Mouse (Mus musculus): ENCODE results near the gene Spata31d1d.
"Not testable (repeated sequence)": the region's sequence is repeated elsewhere in the genome, so short reads cannot be mapped to it uniquely, and the experiment has no call there.

Spata31d1d gene

DNA sequence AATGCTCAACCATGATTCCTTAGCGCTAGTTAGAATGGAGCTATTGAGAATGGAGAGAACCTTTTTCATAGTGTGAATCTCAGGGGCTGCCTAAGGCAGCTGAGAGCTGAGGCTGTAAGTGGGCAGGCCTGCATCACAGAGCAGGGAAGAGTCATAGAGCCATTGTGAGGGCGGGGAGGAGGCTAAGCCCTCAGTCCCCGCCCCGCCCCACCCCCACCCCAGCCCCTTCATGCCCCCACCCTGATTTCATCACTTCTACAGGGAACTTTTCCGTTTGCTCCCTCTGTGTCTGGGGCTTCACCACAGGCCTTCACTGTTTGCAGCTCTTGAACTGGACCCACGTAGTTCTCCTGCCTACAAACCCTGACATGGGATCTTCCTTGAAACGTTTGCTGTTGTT, at the start of gene Spata31d1d:
Gene Spata31d1d, minus strand, starts transcription at position 101 of the 400 bp plus-strand sequence.
- no peak for DNase-seq

DNA sequence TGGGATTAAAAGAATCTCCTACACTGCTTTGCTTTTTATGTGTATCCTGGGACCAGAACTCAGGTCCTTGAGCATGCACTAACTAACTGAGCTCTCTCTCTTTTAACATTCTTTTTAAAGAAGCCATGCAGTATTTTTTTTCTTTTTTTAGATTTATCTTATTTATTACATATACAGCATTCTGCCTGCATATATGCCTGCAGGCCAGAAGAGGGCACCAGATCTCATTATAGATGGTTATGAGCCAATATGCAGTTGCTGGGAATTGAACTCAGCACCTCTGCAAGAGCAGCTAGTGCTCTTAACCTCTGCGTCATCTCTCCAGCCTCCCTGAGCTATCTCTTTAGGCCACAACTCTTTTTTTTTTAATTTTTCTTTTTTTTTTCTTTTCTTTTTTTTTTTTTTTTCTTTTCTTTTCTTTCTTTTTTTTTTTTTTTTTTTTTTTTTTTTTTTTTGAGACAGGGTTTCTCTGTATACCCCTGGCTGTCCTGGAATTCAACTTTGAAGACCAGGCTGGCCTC, 48.3 kb upstream of the Spata31d1d start:
- not testable (repeated sequence) for DNase-seq

DNA sequence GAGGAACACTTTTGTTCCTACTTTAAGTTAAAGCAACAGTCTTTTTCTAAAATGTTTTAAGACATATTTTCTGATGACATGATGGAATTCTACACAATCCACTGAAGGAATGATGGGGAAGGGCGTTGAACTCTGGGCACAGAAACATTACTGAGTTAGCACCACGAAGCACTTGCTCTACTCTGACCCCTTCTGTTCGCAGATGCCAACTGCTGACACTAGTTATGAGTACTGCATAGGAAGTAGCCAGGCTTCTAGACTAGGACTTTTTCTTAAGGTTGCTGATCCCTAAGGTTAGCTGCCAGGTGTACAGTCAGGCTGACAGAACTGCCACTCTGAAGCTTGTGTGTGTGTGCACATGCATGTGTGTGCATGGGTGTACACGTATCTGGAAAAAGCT, 47.7 kb upstream of the Spata31d1d start:
- peak; percentile 19 for DNase-seq

GRCm38 (mm10) chr13:59775168-59775567, 43.6 kb upstream of the Spata31d1d start:
- DNase-seq = no peak

DNA sequence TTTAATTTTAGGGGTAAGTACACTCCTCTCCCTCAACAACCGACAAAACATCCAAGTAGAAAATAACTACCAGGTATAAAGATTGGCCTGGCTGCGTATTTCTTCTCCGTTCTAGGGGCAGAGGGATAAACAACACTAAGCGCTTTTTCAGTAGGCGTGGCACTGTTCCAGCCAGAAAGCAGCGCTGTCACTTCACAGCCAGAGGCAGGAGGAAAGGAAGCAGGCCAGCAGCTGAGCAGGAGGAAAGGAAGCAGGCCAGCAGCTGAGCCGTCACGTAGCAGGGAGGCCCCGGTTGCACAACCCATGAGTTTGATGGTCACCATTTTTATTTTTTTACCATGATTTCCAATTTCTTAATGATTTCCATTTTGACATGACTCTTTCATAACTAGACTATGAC, 39.7 kb upstream of the Spata31d1d start:
- DNase-seq = peak; percentile 32

- DNase-seq = no peak
Measured at GRCm38 (mm10) chr13:59770847-59771246, 39.3 kb upstream of the Spata31d1d start.

DNA sequence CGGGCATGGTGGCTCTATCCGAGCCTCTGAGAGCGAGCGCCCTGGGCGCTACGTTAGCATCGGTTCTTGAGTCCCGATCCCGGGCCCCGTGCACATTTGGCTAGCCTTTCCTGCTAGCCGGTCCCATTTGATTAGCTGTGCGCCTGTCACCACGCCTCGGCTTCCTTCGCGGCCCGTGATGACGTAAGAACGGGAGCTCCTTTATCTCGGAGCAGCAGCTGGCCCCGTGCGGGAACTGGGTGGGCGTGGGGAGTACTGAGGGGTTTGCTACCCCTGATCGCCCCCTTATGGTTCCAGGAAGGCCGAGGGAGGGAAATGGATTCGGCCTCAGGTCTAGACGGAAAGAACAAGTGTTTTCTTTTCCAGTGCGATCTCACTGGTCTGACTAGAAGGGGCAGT, 38.6 kb upstream of the Spata31d1d start:
- peak; percentile 86 for DNase-seq

- DNase-seq = peak; percentile 99
Measured at GRCm38 (mm10) chr13:59769296-59770163, 38.0 kb upstream of the Spata31d1d start, which contains the start of gene Isca1. TSS of gene Isca1 (minus strand) at chr13:59769810.

- DNase-seq = no peak
Measured at GRCm38 (mm10) chr13:59768531-59768930, 37.0 kb upstream of the Spata31d1d start.

DNA sequence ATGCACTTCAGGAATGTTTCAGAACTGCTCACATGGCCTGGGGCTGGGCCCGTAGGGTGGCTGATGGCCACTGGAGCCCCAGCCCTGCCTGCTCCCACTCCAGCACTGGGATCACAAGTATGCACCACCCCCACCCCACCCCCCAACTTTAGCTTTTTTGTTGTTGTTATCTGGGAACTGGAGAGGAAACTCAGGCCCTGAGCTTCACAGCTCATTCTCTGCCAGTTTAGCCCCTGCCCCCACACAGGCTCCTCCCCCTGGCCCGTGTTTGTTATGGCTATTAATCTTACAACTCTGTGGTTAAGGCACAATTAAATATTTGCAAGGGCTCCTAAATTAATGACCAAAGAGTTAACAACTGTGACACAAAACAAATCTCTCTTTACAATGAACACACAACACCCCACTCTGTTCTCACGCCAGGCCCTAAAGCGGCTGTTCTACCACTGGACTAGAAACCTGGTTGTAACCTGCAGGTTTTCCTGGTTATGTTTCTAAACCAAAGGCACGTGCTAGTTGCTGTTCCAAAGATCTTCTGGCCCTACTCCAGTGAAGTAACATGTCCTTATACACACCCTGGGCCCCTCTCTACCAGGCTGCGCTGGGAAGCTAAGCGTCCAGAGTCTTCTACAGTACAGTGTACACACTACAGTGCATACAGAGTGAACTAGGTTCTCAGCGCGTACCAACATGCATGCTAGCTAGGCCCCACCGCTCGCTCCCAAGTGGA, 35.4 kb upstream of the Spata31d1d start:
- no peak for DNase-seq

GRCm38 (mm10) chr13:59762791-59763190, 31.2 kb upstream of the Spata31d1d start:
- no peak for DNase-seq

DNA sequence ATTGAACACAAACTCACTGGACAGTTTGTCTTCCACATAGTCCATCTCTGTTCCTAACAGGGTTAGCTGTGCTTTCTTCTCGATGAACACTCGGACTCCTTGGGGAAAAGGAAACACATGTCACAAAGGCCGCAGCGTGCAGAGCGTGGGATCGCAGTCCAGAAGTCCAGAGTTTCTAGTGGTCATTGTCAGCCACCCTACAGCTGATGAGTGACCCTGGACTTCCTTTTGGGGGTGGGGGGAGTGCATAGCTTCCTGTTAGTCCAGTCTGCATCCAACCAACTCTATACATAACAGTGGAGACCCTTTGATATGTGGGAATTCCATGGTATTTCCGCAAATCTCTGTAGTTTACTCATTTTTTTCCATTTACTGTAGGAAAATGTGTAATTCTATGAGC, 25.4 kb upstream of the Spata31d1d start:
- no peak for DNase-seq

DNA sequence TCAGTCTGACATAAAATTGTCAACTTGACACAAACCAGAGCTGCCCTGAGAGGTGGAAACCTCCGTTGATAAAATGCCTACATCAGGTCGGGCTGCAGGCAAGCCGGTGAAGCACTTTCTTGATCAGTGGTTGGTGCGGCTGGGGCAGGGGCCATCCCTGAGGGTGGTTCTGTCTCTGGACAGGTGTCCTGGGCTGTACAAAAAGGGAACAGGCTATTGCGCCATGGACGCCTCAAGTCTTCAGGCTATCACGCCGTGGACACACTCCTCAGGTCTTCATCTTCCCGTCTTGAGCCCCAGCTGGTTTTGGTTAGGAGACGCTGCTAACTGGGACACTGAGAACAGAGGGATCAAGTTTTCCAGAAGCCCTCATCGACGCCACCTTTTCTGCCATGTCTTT, 18.8 kb upstream of the Spata31d1d start:
- DNase-seq = no peak

DNA sequence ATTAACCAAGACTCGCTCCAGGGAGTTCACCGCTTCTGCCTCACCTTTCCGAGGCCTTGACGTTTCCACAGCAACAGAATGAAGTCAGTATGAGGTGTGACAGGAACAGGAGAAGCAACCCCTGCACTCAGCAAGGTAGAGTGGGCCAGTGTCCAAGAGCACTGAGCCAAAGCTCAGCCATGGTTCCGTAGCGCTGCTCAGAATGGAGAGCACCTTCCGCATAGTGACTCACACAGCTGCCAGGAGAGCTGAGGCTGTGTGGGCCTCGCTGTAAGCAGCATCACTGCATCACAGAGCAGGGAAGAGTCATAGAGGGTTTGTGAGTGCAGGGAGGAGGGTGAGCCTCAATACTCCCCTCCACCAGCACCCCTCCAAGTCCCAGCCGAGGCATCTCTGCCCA, 15.2 kb upstream of the Spata31d1d start, which contains the start of gene 1700014D04Rik:
Gene 1700014D04Rik, minus strand, starts transcription at position 42 of the 400 bp plus-strand sequence.
- no peak for DNase-seq

DNA sequence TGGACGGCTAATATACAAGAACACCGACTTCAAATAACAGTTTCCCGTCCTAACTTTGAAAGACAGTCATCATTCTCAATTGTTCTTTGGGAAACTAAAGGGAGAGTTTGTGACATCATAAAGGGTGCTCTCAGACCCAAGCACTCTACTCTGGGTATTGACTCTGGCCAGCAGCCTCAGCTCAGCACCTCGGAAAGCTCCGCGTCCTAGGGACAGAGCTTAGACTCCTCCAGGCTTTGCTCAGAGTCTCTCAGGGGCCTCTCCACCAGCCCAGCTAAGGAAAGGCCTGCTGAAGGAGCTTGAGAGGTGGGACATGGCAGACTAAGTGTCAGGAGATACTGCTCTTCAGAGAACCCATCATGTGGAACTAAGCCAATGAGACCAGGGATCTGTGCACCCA, 14.6 kb upstream of the Spata31d1d start:
- DNase-seq = no peak

GRCm38 (mm10) chr13:59745462-59745861, 13.9 kb upstream of the Spata31d1d start:
- DNase-seq = no peak

GRCm38 (mm10) chr13:59741697-59742096, 10.1 kb upstream of the Spata31d1d start:
- peak; percentile 17 for DNase-seq

GRCm38 (mm10) chr13:59741096-59741495, 9.5 kb upstream of the Spata31d1d start:
- no peak for DNase-seq

- no peak for DNase-seq
Measured at GRCm38 (mm10) chr13:59739397-59739796, 7.8 kb upstream of the Spata31d1d start.

DNA sequence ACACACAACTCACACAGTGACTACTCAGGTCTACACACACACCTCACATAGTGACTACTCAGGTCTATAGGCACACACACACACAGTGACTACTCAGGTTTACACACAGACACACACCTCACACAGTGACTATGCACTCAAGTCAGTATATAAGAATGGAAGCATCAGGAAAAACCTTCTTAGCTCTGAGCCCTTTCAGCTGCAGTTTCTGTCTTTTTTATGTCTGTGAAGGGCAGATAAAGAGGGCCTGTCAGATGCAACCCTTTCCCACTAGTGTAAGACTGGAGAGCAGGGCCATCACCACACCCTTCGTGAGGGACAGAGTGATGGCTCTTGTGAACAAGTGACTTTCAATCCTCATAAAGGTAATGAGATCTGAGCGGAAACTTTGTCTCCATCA, 6.9 kb upstream of the Spata31d1d start:
- DNase-seq = no peak

DNA sequence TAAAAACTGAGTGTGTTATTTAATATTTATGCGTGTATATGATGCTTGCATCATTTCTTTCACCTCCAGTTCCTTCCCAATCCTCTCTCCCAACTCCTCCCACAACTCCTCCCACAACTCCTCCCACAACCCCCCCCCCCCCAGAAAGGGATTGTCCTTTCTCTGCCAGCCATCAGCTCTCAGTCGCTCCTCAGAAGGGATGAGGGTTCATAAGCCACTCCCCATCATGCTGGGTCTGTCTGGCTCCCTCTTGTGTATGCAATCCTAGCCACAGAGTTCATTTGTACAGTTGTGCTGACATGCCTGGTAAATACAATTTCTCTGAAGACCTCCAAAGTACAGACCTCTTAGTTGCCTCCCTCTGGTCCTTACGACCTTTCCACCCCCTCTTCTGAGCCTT, 3.6 kb upstream of the Spata31d1d start:
- DNase-seq = no peak

GRCm38 (mm10) chr13:59734347-59734746, 2.8 kb upstream of the Spata31d1d start:
- DNase-seq = not testable (repeated sequence)

GRCm38 (mm10) chr13:59733936-59734335, 2.4 kb upstream of the Spata31d1d start:
- no peak for DNase-seq

All from thymus, postnatal 25 days (tissue).